Mouse (Mus musculus): Measurements from ENCODE around the gene Rab1b.

The Rab1b gene

GRCm38 (mm10) chr19:5071545-5072369, 35.1 kb downstream of the Rab1b start:
- DNase-seq (ENCODE audit: low read depth, low spot score): peak; percentile 93

- no peak for DNase-seq (ENCODE audit: low read depth, low spot score)
Observed at GRCm38 (mm10) chr19:5071077-5071476, 35.8 kb downstream of the Rab1b start.

DNA sequence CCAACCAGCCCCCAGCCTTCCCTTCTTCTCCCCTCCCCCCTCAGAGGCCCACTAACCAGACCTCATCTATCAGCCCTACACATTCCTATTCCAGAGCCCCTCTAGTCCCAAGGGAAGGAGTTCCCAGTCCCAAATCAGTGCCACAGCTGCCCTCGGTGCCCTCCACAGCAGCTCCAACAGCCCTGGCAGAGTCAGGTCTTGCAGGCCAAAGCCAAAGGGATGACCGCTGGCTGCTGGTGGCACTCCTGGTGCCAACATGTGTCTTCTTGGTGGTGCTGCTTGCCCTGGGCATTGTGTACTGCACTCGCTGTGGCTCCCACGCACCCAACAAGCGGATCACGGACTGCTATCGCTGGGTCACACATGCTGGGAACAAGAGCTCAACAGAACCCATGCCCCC, 36.9 kb downstream of the Rab1b start:
- no peak for DNase-seq (ENCODE audit: low read depth, low spot score)

GRCm38 (mm10) chr19:5069486-5069885, 37.4 kb downstream of the Rab1b start:
- DNase-seq (ENCODE audit: low read depth, low spot score): no peak

DNA sequence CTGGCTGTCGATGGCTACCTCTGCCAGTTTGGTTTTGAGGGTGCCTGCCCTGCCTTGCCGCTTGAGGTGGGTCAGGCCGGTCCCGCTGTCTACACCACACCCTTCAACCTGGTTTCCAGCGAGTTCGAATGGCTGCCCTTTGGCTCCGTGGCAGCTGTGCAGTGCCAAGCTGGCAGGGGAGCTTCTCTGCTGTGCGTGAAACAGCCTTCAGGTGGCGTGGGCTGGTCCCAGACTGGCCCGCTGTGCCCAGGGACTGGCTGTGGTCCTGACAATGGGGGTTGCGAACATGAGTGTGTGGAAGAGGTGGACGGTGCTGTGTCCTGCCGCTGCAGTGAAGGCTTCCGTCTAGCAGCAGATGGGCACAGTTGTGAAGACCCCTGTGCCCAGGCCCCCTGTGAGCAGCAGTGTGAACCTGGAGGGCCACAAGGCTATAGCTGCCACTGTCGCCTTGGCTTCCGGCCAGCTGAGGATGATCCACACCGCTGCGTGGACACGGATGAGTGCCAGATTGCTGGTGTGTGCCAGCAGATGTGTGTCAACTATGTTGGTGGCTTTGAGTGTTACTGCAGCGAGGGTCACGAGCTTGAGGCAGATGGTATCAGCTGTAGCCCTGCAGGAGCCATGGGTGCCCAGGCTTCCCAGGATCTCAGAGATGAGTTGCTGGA, 38.2 kb downstream of the Rab1b start:
- DNase-seq (ENCODE audit: low read depth, low spot score): no peak

DNA sequence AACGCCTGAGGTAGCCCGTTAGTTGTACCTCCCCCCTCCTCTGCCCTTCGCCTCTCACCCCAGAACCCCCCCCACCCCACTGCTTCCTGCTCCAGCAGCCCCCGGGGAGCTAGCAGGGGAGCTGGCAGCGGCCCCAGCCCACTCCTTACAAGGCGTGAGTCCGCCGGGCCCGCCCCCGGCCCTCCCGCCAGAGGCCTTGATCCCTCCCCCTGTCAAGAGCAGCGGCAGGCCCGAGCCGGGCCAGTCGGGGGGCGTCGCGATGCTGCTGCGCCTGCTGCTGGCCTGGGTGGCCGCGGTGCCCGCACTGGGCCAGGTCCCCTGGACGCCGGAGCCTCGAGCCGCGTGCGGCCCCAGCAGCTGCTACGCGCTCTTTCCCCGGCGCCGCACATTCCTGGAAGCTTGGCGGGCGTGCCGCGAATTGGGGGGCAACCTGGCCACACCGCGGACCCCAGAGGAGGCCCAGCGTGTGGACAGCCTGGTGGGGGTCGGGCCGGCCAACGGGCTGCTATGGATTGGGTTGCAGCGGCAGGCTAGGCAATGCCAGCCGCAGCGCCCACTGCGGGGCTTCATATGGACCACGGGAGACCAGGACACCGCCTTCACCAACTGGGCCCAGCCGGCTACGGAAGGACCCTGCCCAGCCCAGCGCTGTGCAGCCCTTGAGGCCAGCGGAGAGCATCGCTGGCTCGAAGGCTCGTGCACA, 38.9 kb downstream of the Rab1b start, which contains the start of gene Cd248:
Gene Cd248, plus strand, starts transcription at position 212 of the 703 bp plus-strand sequence.
- DNase-seq (ENCODE audit: low read depth, low spot score): no peak

DNA sequence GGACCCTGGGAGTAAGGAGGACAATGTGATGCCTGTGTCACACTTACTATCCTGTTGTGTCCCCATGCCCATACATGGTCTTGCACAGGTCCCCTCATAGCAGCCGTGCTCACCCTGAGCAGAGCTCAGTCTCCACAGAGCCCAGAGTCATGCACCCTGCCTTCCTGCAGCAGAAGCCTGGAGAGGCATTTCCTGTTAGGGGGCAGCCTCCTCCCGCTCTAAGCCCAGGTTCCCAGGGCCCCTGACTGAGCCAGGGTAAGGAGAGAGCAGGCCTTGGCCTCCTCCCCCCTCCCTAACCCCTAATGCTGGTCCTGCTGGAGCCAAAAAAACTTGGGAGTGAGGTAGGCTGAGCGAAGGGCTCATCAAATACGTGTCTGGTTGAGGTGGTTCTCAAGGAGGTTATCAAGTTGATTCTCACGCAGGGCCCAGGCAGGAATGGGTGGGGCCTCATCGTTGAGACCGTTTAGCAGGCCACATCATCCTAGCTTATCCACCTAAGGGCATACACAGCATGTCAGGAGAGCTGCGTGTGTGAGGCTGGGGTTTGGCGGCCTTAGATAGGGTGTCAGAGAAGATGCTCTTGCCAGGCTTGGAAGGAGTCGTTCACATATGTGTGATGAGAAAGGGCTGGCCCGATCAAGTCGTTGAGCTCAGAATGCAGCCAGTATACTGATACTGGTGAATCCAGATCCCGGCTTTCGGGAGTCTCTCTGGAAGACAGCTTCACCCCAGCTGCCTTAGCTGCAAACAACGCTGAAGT, 39.7 kb downstream of the Rab1b start:
- no peak for DNase-seq (ENCODE audit: low read depth, low spot score)

DNA sequence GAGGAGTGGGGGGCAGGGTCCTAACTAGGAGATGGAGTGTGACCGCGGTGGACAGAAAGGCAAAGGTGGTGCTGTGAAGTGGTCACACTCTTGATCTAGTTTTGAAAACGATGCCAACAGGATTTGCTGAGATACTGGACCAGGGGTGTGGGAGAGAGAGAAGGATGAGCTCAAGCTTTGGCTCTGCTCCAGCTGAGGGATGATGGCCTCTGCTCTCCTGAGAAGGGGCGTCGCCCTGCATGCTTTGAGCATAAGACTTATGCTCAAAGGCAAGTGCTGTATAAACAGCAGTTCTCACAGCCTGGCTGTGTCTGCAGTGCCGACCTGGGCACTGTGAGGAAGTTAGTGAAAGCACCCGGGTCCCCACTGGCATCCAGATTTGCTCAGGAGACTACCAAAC, 41.8 kb downstream of the Rab1b start:
- DNase-seq (ENCODE audit: low read depth, low spot score): no peak

- no peak for DNase-seq (ENCODE audit: low read depth, low spot score)
Observed at GRCm38 (mm10) chr19:5062446-5062845, 44.4 kb downstream of the Rab1b start.

DNA sequence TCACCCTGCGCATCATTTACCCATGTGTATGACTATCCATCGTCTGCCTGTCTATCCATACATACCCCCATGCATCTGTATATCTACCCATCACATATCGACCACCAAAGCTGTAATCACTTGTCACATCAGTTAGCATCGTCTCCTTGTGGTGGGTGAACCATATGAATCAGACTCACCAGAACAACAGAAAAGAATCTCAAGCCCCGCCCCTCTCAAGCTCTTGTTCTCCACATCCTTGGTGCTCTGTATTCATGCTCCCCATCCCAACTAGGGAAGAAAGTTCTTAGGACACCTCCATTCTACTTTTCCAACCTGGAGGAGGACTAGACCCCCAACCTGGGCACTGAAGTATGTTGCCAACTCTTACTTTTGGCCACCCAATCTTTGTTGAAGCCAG, 44.8 kb downstream of the Rab1b start:
- DNase-seq (ENCODE audit: low read depth, low spot score): no peak

- DNase-seq (ENCODE audit: low read depth, low spot score): peak; percentile 11
Observed at GRCm38 (mm10) chr19:5060365-5061330, 46.2 kb downstream of the Rab1b start.

GRCm38 (mm10) chr19:5058801-5059771, 47.8 kb downstream of the Rab1b start:
- DNase-seq (ENCODE audit: low read depth, low spot score): no peak

DNA sequence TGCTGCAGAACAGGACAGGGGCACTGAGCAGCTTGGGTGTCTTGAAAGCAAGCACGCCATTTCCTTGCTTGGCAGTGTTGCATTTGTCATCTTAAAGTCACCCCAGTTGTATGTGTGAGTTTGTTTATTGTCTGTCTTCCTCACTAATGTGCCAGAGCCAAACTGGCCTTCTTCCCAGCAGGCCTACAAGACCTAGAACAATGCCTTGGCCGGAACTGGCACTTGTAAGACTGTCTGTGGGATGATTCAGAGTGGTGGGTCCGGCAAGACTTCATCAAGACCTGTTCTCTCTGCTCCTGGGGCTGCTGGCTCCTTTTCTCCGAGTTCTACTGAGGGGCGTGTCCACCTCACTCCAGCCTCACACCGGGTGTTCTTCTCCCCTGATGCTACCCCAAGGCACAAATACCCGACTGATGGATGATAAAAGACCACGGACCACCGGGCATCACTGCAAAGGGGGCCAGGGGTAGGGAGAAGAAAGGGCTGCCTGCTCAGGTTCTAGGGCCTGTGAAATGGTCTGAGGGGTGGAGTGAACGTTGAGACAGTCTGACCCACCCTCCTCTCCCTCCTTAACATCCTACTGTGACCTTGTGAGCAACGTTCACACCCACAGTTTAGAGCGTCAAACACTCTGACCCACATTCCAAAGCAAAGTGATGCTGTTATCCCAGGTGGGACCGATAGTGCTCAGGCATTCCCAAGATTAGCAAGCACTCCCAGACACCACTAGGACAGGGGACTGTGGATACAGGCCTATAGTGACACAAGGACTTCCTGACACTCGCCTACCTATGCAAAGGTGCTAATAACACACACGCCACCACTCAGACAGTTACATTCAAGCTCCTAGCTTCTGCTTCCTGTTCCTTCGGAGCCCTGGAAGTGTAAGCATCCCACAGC, 48.7 kb downstream of the Rab1b start:
- no peak for DNase-seq (ENCODE audit: low read depth, low spot score)

DNA sequence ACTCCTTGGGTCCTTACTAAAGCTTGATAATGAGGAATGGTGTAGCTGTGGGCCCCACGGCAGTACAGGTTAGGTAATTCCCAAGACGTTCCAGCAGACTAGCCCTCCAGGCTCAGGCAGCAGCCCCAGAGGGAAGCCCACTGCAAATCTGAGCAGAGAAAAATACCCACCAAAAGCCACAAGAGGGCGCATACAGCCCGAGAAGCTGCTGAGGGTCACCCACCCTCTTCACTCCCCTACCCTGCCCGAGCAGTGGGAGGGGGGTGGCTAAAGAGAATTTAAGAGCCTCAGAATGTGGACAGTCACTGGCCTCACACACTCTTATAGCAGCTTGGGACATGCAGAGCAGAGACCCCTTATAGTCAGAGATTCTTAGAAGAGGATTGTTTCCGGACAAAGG, 50.6 kb downstream of the Rab1b start:
- DNase-seq (ENCODE audit: low read depth, low spot score): peak; percentile 48

GRCm38 (mm10) chr19:5053909-5054308, 53.0 kb downstream of the Rab1b start:
- peak; percentile 75 for DNase-seq (ENCODE audit: low read depth, low spot score)

GRCm38 (mm10) chr19:5052853-5053252, 54.0 kb downstream of the Rab1b start:
- no peak for DNase-seq (ENCODE audit: low read depth, low spot score)

- DNase-seq (ENCODE audit: low read depth, low spot score): no peak
Observed at GRCm38 (mm10) chr19:5052166-5052822, 54.6 kb downstream of the Rab1b start.

DNA sequence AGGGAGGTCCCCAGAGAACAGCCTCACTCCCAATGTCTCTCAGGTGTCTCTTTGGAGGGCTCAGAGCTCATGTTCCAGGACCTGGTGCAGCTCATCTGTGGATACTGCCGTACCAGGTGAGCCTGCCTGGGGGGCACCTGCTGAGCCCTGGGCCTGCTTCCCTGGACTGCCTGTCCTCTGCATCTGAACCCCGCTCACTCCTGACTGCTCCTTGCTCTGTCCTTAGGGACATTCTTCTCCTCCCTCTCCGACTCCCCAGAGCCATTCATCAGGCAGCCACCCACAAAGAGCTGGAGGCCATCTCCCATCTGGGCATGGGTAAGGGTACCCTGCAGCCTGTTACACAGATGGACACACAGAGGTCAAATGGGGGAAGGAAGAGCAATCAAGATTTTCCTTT, 55.4 kb downstream of the Rab1b start:
- no peak for DNase-seq (ENCODE audit: low read depth, low spot score)
